Mouse (Mus musculus) neural tube, embryonic 13.5 days (tissue): ENCODE measurements around the gene Wdr90. TPM values are rescaled to one million over a fixed set of nuclear protein-coding genes. Genes with fewer than 3 reads are reported as not detected.
"Not testable (repeated sequence)": the region's sequence is repeated elsewhere in the genome, so short reads cannot be mapped to it uniquely, and the experiment has no call there.

Source experiments
- ATAC-seq: fragments of 200-750 bp; cut with Nextera tagmentation; 2 replicates; pipeline ENCODE4 v1.8.0; 2017; ENCODE audit warnings: low read depth, mild to moderate bottlenecking, moderate TSS enrichment, moderate library complexity
- H3K27ac ChIP-seq: fragments of 300-500 bp; sonication (generic); replicated peaks from 2 replicates; pipeline ENCODE4 v1.5.1; 2015; ENCODE audit warnings: moderate library complexity, mild to moderate bottlenecking, inconsistent platforms
- H3K27me3 ChIP-seq: fragments of 300-500 bp; sonication (generic); 2 replicates; pipeline ENCODE4 v1.6.1; 2015; ENCODE audit warnings: mild to moderate bottlenecking, inconsistent platforms
- H3K36me3 ChIP-seq: fragments of 300-500 bp; sonication (generic); 2 replicates; pipeline ENCODE4 v1.6.1; 2015; ENCODE audit warnings: mild to moderate bottlenecking, inconsistent platforms
- H3K4me1 ChIP-seq: fragments of 300-500 bp; sonication (generic); replicated peaks from 2 replicates; pipeline ENCODE4 v1.6.1; 2015; ENCODE audit warnings: inconsistent platforms
- H3K4me2 ChIP-seq: fragments of 300-500 bp; sonication (generic); 2 replicates; pipeline ENCODE4 v1.6.1; 2015; ENCODE audit warnings: inconsistent platforms, mild to moderate bottlenecking, moderate library complexity
- H3K4me3 ChIP-seq: fragments of 300-500 bp; sonication (generic); 2 replicates; pipeline ENCODE4 v1.5.1; 2015; ENCODE audit warnings: mild to moderate bottlenecking, inconsistent platforms
- H3K9ac ChIP-seq: fragments of 300-500 bp; sonication (generic); 2 replicates; pipeline ENCODE4 v1.6.1; 2015; ENCODE audit warnings: moderate library complexity, mild to moderate bottlenecking, inconsistent platforms
- H3K9me3 ChIP-seq: fragments of 300-500 bp; sonication (generic); 2 replicates; pipeline ENCODE4 v1.6.1; 2016; ENCODE audit warnings: inconsistent platforms
- WGBS: fragments of 180-500 bp; shearing (Covaris S2); methylation state at CpG from one replicate; pipeline ENCODE4 v1.1.7; 2015; 5-methylcytosine and 5-hydroxymethylcytosine counted together
- polyA plus RNA-seq: library from polyadenylated mRNA; unstranded; fragments of >200 nt; fragmentation: Nextera tagmentation; extraction: Ambion mirVana; gene quantifications from 2 replicates; pipeline ENCODE4 v1.2.1, GENCODE M21; 2015

The Wdr90 gene
- polyA plus RNA-seq, 1 experiment from 2014 or later = 15.6 TPM

DNA sequence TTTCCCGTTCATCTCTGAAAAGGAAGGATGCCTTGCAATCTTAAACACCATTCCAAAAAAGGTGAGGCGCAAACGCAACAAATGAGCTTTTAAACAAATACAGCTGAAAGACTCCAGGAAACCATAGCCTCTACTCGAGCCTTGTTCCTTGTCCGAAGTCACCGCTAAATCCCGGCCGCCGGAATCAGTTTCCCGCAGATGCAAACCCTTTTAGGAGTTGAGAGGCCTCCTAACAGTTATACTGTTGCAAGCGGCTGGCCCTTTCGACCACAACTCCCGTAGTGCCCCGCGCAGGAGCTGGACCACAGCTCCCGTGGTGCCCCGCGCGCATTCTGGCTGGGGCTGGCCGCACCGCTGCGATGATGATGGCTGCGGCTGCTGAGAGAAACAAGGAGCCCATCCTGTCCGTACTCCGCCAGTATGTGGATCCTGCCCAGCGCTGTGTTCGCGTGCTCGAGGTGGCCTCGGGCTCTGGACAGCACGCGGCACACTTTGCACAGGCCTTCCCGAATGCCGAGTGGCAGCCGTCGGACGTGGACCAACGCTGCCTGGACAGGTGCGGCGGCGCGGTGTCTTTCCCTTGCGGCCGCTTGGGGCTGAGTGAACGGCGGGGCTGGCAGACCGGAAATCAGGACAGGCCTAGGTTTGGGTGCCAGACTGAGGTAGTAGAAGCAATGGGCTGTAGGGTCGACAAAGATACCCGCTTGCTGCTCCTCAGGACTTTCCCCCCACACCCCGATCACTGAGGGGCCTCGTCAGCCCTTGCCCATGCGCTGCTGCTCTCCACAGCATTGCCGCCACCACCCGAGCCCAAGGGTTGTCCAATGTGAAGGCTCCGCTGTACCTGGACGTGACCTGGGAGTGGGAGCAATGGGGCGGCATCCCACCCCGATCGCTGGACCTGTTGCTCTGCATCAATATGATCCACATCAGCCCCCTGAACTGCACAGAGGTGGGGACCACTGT lies 14.2 kb upstream of the Wdr90 start:
- Histone ChIP-seq H3K27ac (peak overlapping the region; percentile 92), H3K4me2 (peak overlapping the region; percentile 94), H3K4me1 (peaks cover 28% of the 10 kb centered on the region), H3K36me3 (peaks cover 23% of the 10 kb centered on the region), H3K4me3 (peak overlapping the region; percentile 79), H3K9me3 (no peaks in the 10 kb centered on the region), H3K27me3 (no peaks in the 10 kb centered on the region), H3K9ac (peak overlapping the region; percentile 92)
- WGBS = under 1% methylated on average over 59 of the region's 59 CpGs
- ATAC-seq = peak; percentile 93

DNA sequence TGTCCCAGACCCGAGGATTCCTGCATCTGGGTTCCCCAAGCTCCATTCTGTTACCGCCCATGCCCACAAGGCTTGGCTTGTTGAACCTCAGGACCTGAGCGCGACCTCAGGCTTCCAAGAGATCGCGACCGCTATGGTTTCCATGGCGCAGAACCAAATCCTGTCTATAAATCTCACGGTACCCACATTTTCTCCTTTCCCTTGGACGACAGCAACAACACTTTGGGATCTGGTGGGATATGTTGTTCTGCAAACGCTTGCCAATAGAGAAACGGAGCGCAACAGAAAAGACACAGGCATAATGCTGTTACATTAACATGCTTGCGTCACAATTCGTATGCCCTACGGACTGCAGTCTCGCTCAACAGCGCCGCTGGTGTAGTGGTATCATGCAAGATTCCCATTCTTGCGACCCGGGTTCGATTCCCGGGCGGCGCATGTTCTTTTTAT lies 13.4 kb upstream of the Wdr90 start, which contains the start of gene Mettl26:
Gene Mettl26 (plus strand): TSS at position 354 of the 450 bp plus-strand sequence.
- Histone ChIP-seq H3K9me3 (no peaks in the 10 kb centered on the region), H3K9ac (peak within 1 kb of the TSS; percentile 92), H3K27ac (peak within 1 kb of the TSS; percentile 92), H3K4me1 (peaks cover 23% of the 10 kb centered on the region), H3K4me2 (peak within 1 kb of the TSS; percentile 94), H3K36me3 (peaks cover 21% of the 10 kb centered on the region), H3K27me3 (no peaks in the 10 kb centered on the region), H3K4me3 (peak within 1 kb of the TSS; percentile 79)
- WGBS = under 1% methylated on average over 25 of the region's 25 CpGs
- ATAC-seq = peak; percentile 71

DNA sequence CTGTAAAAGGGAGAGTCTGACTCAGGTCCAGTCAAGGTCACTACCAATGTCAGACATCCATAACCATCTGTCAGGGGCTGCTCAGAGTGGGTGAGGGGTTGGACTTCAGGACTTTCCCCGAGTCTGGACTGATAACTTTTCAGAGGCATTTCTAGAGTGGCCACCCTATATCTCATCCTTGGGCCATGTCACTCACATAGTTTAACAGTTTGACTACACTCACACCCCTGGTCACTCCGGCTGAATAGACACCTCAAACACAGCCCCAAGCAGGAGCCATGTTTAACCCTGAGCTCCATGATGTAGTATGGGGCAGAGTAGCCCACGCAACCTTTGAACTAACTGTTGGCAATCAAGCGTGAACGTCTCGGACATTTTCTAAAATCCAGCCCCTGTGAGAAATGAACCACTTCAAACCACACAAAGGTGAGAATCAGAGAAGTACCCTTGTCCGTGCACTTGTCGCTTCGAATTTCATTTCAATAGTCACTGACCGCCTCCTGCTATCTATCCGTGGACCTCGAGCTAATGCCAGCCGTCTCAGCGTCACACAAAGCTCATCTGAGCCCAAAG lies 12.9 kb upstream of the Wdr90 start:
- Histone ChIP-seq H3K27ac (peak overlapping the region; percentile 92), H3K36me3 (peaks cover 16% of the 10 kb centered on the region), H3K9me3 (no peaks in the 10 kb centered on the region), H3K27me3 (no peaks in the 10 kb centered on the region), H3K4me1 (peaks cover 23% of the 10 kb centered on the region), H3K9ac (peak overlapping the region; percentile 92), H3K4me2 (peak overlapping the region; percentile 94), H3K4me3 (peak overlapping the region; percentile 79)
- 8% methylated on average over 14 of the region's 14 CpGs for WGBS
- no peak; the same call in 1 of the 2 replicates for ATAC-seq

DNA sequence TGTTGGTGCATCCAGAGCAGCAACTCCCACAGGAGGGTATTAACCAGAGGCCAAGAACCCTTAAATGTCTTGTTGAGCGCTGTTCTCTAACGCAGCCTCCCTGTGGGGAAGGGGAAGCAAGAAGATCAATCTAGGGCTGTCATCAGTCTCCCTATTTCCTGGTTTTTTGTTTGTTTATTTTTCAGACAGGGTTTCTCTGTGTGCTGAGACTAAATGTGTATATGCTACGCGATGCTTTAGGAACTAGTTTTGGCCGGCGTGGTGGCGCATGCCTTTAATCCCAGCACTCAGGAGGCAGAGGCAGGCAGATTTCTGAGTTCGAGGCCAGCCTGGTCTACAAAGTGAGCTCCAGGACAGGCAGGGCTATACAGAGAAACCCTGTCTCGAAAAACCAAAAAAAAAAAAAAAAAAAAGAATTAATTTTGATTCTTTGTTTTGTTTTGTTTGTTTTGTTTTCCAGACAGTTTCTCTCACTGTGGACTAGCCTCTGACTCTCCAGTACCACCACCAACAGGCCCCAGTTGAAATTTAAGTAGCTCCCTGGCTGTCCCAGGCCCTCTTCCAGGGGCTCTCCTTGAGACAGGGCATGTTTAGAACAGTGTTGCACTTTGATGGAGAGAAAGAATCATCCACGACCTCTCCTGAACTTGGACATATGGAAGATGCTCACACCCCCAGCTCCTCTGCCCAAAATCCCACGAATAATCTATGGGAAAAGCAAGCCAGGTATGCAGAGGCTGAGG lies 12.3 kb upstream of the Wdr90 start:
- Histone ChIP-seq H3K27ac (peak overlapping the region; percentile 92), H3K9me3 (no peaks in the 10 kb centered on the region), H3K4me3 (peak overlapping the region; percentile 79), H3K4me2 (peak overlapping the region; percentile 94), H3K9ac (peak overlapping the region; percentile 92), H3K27me3 (no peaks in the 10 kb centered on the region), H3K36me3 (peaks cover 10% of the 10 kb centered on the region), H3K4me1 (peaks cover 28% of the 10 kb centered on the region)
- WGBS = 78% methylated on average over 11 of the region's 11 CpGs
- ATAC-seq = no peak

DNA sequence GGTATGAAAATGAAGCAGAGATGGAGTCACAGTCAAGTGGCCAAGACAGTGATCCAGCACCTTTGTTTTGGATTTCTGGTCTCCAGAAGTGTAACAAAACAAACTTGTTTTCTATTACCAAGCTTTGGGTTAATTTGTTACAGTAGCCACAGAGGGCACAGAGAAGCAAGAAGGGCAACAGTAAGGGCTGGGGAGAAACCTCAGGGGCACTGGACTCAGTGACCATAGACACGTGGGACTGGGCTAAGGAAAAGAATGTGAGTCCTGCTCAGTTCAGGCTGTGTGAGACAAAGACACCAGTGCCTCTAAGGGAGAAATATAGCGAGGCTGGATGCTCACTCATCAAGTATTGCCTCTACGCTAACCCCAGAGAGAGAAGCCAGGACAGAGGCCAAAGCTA lies 11.4 kb upstream of the Wdr90 start:
- no peaks in the 10 kb centered on the region for H3K9me3 ChIP-seq
- no peaks in the 10 kb centered on the region for H3K27me3 ChIP-seq
- no peak overlapping the region for H3K27ac ChIP-seq
- WGBS = 76% methylated on average over 3 of the region's 3 CpGs
- H3K36me3 ChIP-seq = peaks cover under 1% of the 10 kb centered on the region
- H3K4me3 ChIP-seq = no peak overlapping the region
- ATAC-seq = no peak
- H3K4me2 ChIP-seq = no peak overlapping the region
- no peak overlapping the region for H3K9ac ChIP-seq
- peaks cover 34% of the 10 kb centered on the region for H3K4me1 ChIP-seq

DNA sequence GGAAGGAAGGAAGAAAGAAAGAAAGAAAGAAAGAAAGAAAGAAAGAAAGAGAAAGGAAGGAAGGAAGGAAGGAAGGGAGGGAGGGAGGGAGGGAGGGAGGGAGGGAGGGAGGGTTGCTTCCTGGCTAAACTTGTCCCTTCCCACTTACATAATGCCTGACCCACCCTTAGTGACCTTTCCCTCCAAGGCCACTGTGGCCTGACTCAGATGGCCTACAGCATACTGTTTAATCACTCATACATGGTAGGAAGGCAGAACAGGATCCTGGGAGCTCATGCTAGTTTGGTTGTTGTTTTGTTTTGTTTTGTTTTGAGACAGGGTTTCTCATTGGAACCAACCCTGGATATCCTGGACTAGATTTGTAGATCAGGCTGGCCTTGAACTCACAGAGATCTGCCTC lies 10.3 kb upstream of the Wdr90 start:
- H3K36me3 ChIP-seq, H3K9ac ChIP-seq, H3K9me3 ChIP-seq, ATAC-seq, H3K4me3 ChIP-seq, H3K27ac ChIP-seq, H3K27me3 ChIP-seq, H3K4me2 ChIP-seq: not testable (repeated sequence)
- peaks cover 31% of the 10 kb centered on the region for H3K4me1 ChIP-seq

DNA sequence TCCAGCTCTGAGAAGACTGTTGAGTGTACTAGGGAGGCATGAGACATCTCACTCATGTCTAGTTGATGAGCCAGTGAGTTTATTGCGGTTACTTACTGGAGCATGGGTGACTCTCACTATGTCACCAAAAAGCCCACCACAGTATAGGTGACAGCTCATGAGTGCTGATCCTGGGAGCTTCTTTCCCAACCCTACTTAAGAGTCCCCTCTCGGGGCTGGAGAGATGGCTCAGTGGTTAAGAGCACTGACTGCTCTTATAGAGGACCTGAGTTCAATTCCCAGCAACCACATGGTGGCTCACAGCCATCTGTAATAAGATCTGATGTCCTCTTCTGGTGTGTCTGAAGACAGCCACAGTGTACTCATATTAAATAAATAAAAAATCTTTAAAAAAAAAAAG lies 8.7 kb upstream of the Wdr90 start:
- 88% methylated on average over 2 of the region's 2 CpGs for WGBS
- H3K27me3 ChIP-seq = no peaks in the 10 kb centered on the region
- H3K9ac ChIP-seq = no peak overlapping the region
- H3K9me3 ChIP-seq = no peaks in the 10 kb centered on the region
- H3K4me1 ChIP-seq = peaks cover 22% of the 10 kb centered on the region
- no peak overlapping the region for H3K4me2 ChIP-seq
- H3K36me3 ChIP-seq = no peaks in the 10 kb centered on the region
- no peak overlapping the region for H3K27ac ChIP-seq
- ATAC-seq = no peak
- no peak overlapping the region for H3K4me3 ChIP-seq

DNA sequence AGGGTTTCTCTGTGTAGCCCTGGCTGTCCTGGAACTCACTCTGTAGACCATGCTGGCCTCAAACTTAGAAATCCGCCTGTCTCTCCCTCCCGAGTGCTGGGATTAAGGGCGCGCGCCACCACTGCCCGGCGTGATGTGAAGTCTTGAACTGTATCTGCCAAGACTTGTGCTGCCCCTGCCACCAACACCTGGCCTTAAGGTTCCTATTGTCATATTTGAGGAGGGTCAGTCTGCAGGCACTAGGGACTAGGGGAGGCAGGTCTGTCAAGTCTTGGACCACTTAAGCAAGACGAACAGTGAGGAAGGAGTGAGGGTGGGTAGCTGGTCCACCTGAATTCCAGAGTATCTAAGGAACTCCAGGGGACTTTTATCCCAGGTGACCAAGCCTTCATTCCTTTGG lies 8.2 kb upstream of the Wdr90 start:
- H3K27me3 ChIP-seq = no peaks in the 10 kb centered on the region
- 87% methylated on average over 8 of the region's 8 CpGs for WGBS
- H3K9me3 ChIP-seq = no peaks in the 10 kb centered on the region
- H3K27ac ChIP-seq = no peak overlapping the region
- ATAC-seq = no peak
- no peak overlapping the region for H3K9ac ChIP-seq
- H3K4me1 ChIP-seq = peaks cover 22% of the 10 kb centered on the region
- H3K4me2 ChIP-seq = no peak overlapping the region
- no peak overlapping the region for H3K4me3 ChIP-seq
- H3K36me3 ChIP-seq = no peaks in the 10 kb centered on the region

DNA sequence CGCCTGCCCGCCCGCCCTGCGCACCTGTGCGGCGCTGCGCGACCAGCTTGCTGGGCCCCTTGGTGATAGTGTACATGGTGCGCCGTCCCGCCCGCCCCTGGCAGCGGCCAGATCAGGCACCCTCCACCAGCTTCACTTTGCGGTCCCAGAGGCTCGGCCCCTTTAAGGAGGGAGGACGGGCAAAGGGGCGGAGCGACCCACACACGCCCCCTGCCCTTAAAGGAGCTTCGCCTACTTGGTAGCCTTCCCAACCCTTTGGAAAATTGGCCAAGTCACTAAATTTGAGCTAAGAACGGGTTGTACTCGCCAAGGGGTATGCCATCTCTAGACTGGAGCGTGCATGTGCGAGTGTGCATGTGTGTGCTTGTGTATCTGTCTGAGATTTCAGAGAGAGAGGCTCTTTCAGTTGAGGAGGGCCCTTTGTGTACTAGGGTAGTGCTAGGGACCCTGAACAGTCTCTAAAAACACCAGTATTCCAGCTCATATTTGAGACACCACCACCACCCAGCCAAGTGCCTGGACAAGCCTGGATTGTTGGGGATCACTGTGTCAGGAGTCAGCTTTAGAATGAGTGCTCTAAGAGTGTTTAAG lies 7.4 kb upstream of the Wdr90 start, which contains the start of gene Mcrip2:
Gene Mcrip2 (minus strand): TSS at position 164 of the 591 bp plus-strand sequence.
- Histone ChIP-seq H3K27me3 (no peaks in the 10 kb centered on the region), H3K27ac (peak within 1 kb of the TSS; percentile 59), H3K4me2 (peak within 1 kb of the TSS; percentile 98), H3K9me3 (no peaks in the 10 kb centered on the region), H3K4me1 (peaks cover 15% of the 10 kb centered on the region), H3K9ac (peak within 1 kb of the TSS; percentile 80), H3K4me3 (peak within 1 kb of the TSS; percentile 76), H3K36me3 (no peaks in the 10 kb centered on the region)
- ATAC-seq = peak; percentile 88
- under 1% methylated on average over 24 of the region's 24 CpGs for WGBS

DNA sequence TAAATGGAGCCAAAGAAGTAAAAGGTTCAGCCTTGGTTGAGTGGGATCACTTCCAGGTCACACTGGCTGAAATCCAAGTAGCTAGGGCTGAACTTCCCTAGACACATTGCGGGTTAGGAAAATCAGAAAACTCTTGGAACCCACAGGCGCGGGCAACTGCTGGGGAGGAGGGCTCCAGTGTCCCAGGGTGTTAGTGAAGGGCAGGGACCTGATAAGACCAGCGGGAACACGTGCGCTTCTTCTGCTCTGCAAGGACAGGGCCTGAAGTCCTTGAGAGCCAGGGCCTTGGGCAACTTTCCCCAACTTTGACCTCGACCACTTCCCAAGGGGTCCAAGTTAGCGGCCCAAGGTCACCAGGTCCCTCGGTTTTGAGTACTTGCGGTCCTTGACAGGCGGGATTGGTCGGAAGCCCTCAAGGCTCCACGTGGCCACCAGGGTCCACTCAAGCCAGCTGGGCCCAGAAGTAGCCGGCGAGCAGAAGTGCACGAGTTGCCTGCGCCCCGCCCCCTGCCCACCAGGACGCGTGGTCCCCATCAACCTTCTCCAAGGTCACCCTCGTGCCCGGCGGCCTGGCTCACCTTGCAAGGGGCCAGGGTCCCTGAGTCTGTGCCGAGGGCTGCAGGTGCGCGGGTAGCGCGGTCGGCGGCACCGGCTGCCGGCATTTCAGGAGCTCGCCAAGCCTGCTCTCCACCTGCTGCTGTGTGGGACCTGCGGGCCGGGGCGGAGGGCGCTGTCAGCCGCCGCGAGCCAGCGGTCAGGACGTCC lies 6.7 kb upstream of the Wdr90 start:
- peak overlapping the region; percentile 76 for H3K4me3 ChIP-seq
- H3K4me1 ChIP-seq = peaks cover 14% of the 10 kb centered on the region
- 0 out of 2 replicates have a peak overlapping the region, but pooled peaks have one; percentile 34 for H3K27ac ChIP-seq
- 2% methylated on average over 40 of the region's 42 CpGs for WGBS
- H3K27me3 ChIP-seq = no peaks in the 10 kb centered on the region
- H3K4me2 ChIP-seq = peak overlapping the region; percentile 98
- no peaks in the 10 kb centered on the region for H3K9me3 ChIP-seq
- no peaks in the 10 kb centered on the region for H3K36me3 ChIP-seq
- H3K9ac ChIP-seq = peak overlapping the region; percentile 80
- peak; percentile 57 for ATAC-seq

GRCm38 (mm10) chr17:25867509-25867835 lies 6.2 kb upstream of the Wdr90 start:
- peak overlapping the region; percentile 76 for H3K4me3 ChIP-seq
- H3K27ac ChIP-seq = no peak overlapping the region
- ATAC-seq = no peak
- H3K9ac ChIP-seq = peak overlapping the region; percentile 80
- peak overlapping the region; percentile 98 for H3K4me2 ChIP-seq
- no peaks in the 10 kb centered on the region for H3K27me3 ChIP-seq
- H3K9me3 ChIP-seq = no peaks in the 10 kb centered on the region
- H3K36me3 ChIP-seq = no peaks in the 10 kb centered on the region
- peaks cover 14% of the 10 kb centered on the region for H3K4me1 ChIP-seq
- 8% methylated on average over 7 of the region's 7 CpGs for WGBS
